Mouse (Mus musculus) neural tube, embryonic 14.5 days (tissue): Measurements from ENCODE around the gene Nbea. TPM values are rescaled to one million over a fixed set of nuclear protein-coding genes. Genes with fewer than 3 reads are reported as not detected.

Experiments used
- ATAC-seq: fragments of 200-750 bp; cut with Nextera tagmentation; 2 replicates; pipeline ENCODE4 v1.8.0; 2017; ENCODE audit warnings: low read depth, mild to moderate bottlenecking, moderate TSS enrichment, moderate library complexity
- H3K27ac ChIP-seq: fragments of 300-500 bp; sonication (generic); 2 replicates; pipeline ENCODE4 v1.5.1; 2014; ENCODE audit warnings: low read depth, mild to moderate bottlenecking, control low read depth, low read length, moderate library complexity, mixed read lengths
- H3K27me3 ChIP-seq: fragments of 300-500 bp; sonication (generic); 2 replicates; pipeline ENCODE4 v1.6.1; 2014; ENCODE audit warnings: low read length; ENCODE audit not compliant: control insufficient read depth, insufficient read depth
- H3K36me3 ChIP-seq: fragments of 300-500 bp; sonication (generic); 2 replicates; pipeline ENCODE4 v1.6.1; 2014; ENCODE audit warnings: low read length, mixed read lengths; ENCODE audit not compliant: control insufficient read depth, insufficient read depth
- H3K4me1 ChIP-seq: fragments of 300-500 bp; sonication (generic); 2 replicates; pipeline ENCODE4 v1.6.1; 2014; ENCODE audit warnings: low read length; ENCODE audit not compliant: control insufficient read depth, insufficient read depth
- H3K4me2 ChIP-seq: fragments of 300-500 bp; sonication (generic); 2 replicates; pipeline ENCODE4 v1.6.1; 2014; ENCODE audit warnings: mild to moderate bottlenecking, low read depth, low read length, control low read depth
- H3K4me3 ChIP-seq: fragments of 300-500 bp; sonication (generic); 2 replicates; pipeline ENCODE4 v1.5.1; 2014; ENCODE audit warnings: low read depth, low read length, control low read depth, mixed read lengths
- H3K9ac ChIP-seq: fragments of 300-500 bp; sonication (generic); replicated peaks from 2 replicates; pipeline ENCODE4 v1.6.1; 2014; ENCODE audit warnings: low read depth, mild to moderate bottlenecking, control low read depth, low read length, mixed read lengths
- H3K9me3 ChIP-seq: fragments of 300-500 bp; sonication (generic); 2 replicates; pipeline ENCODE4 v1.6.1; 2016; ENCODE audit warnings: low read length; ENCODE audit not compliant: control insufficient read depth
- WGBS: fragments of 180-500 bp; shearing (Covaris S2); extraction: QIAGEN DNeasy Blood & Tissue Kit; methylation state at CpG from one replicate; pipeline ENCODE4 v1.1.7; 2014; 5-methylcytosine and 5-hydroxymethylcytosine counted together
- polyA plus RNA-seq: library from polyadenylated mRNA; unstranded; fragments of >200 nt; fragmentation: Nextera tagmentation; extraction: Ambion mirVana; gene quantifications from 2 replicates; pipeline ENCODE4 v1.2.1, GENCODE M21; 2014

The Nbea gene
- polyA plus RNA-seq, 1 experiment from 2014 or later: 107 TPM

- Histone ChIP-seq H3K4me1 (no peaks in the 10 kb centered on the region), H3K27me3 (no peaks in the 10 kb centered on the region), H3K4me3 (no peak overlapping the region), H3K9ac (no peak overlapping the region), H3K36me3 (no peaks in the 10 kb centered on the region), H3K4me2 (no peak overlapping the region), H3K9me3 (no peaks in the 10 kb centered on the region), H3K27ac (no peak overlapping the region)
- ATAC-seq: no peak
- WGBS: 60% methylated on average over 2 of the region's 2 CpGs
Measured at GRCm38 (mm10) chr3:55677691-55678090, 505.8 kb downstream of the Nbea start.

- WGBS: 77% methylated on average over 7 of the region's 7 CpGs
- ATAC-seq: no peak
Measured at GRCm38 (mm10) chr3:55674185-55674584, 509.3 kb downstream of the Nbea start.

GRCm38 (mm10) chr3:55667048-55667447, 516.5 kb downstream of the Nbea start:
- Histone ChIP-seq H3K4me2 (no peak overlapping the region), H3K4me1 (peaks cover 5% of the 10 kb centered on the region; the same call in 1 of the 2 replicates), H3K9me3 (no peaks in the 10 kb centered on the region), H3K27ac (no peak overlapping the region), H3K9ac (no peak overlapping the region), H3K36me3 (no peaks in the 10 kb centered on the region), H3K27me3 (no peaks in the 10 kb centered on the region), H3K4me3 (no peak overlapping the region)
- WGBS: 80% methylated on average over 6 of the region's 6 CpGs
- 0 out of 2 replicates have a peak, but pooled peaks have one; percentile 35 for ATAC-seq

More at GRCm38 (mm10) chr3:55674185-55674584, 509.3 kb downstream of the Nbea start:
- Histone ChIP-seq H3K4me3 (no peak overlapping the region), H3K27ac (no peak overlapping the region), H3K4me2 (no peak overlapping the region), H3K36me3 (no peaks in the 10 kb centered on the region), H3K9me3 (no peaks in the 10 kb centered on the region), H3K4me1 (no peaks in the 10 kb centered on the region), H3K9ac (no peak overlapping the region), H3K27me3 (no peaks in the 10 kb centered on the region)

- no peak overlapping the region for H3K27ac ChIP-seq
- H3K4me1 ChIP-seq: peaks cover 5% of the 10 kb centered on the region; the same call in 1 of the 2 replicates
- H3K9ac ChIP-seq: no peak overlapping the region
- no peaks in the 10 kb centered on the region for H3K9me3 ChIP-seq
- no peaks in the 10 kb centered on the region for H3K27me3 ChIP-seq
- no peaks in the 10 kb centered on the region for H3K36me3 ChIP-seq
- H3K4me2 ChIP-seq: no peak overlapping the region
- WGBS: 49% methylated on average over 5 of the region's 5 CpGs
- ATAC-seq: no peak
- no peak overlapping the region for H3K4me3 ChIP-seq
Measured at GRCm38 (mm10) chr3:55665928-55666327, 517.6 kb downstream of the Nbea start.

GRCm38 (mm10) chr3:55664713-55665112, 518.8 kb downstream of the Nbea start:
- Histone ChIP-seq H3K36me3 (no peaks in the 10 kb centered on the region), H3K4me3 (no peak overlapping the region), H3K4me1 (peaks cover 5% of the 10 kb centered on the region; the same call in 1 of the 2 replicates), H3K27ac (no peak overlapping the region), H3K4me2 (no peak overlapping the region), H3K27me3 (no peaks in the 10 kb centered on the region), H3K9ac (no peak overlapping the region), H3K9me3 (no peaks in the 10 kb centered on the region)
- WGBS: 82% methylated on average over 3 of the region's 3 CpGs
- ATAC-seq: no peak

- no peak for ATAC-seq
- H3K27ac ChIP-seq: no peak overlapping the region; the same call in 1 of the 2 replicates
- no peak overlapping the region for H3K9ac ChIP-seq
- H3K4me1 ChIP-seq: peaks cover 5% of the 10 kb centered on the region; the same call in 1 of the 2 replicates
- H3K9me3 ChIP-seq: no peaks in the 10 kb centered on the region
- no peak overlapping the region for H3K4me3 ChIP-seq
- H3K4me2 ChIP-seq: no peak overlapping the region
- no peaks in the 10 kb centered on the region for H3K36me3 ChIP-seq
- WGBS: 75% methylated on average over 8 of the region's 9 CpGs
- H3K27me3 ChIP-seq: no peaks in the 10 kb centered on the region
Measured at GRCm38 (mm10) chr3:55661678-55662445, 521.6 kb downstream of the Nbea start.

GRCm38 (mm10) chr3:55660261-55660838, 523.2 kb downstream of the Nbea start:
- WGBS: 90% methylated on average over 10 of the region's 10 CpGs

GRCm38 (mm10) chr3:55659558-55660215, 523.8 kb downstream of the Nbea start:
- Histone ChIP-seq H3K4me3 (no peak overlapping the region), H3K4me2 (no peak overlapping the region), H3K27me3 (no peaks in the 10 kb centered on the region), H3K27ac (no peak overlapping the region), H3K9ac (no peak overlapping the region), H3K4me1 (peaks cover 5% of the 10 kb centered on the region; the same call in 1 of the 2 replicates), H3K9me3 (no peaks in the 10 kb centered on the region), H3K36me3 (no peaks in the 10 kb centered on the region)
- 57% methylated on average over 7 of the region's 7 CpGs for whole genome bisulfite sequencing
- no peak; the same call in 1 of the 2 replicates for ATAC-seq

More at GRCm38 (mm10) chr3:55660261-55660838, 523.2 kb downstream of the Nbea start:
- Histone ChIP-seq H3K4me2 (no peak overlapping the region), H3K9ac (no peak overlapping the region), H3K27ac (no peak overlapping the region), H3K27me3 (no peaks in the 10 kb centered on the region), H3K4me1 (peaks cover 5% of the 10 kb centered on the region; the same call in 1 of the 2 replicates), H3K4me3 (no peak overlapping the region), H3K36me3 (no peaks in the 10 kb centered on the region), H3K9me3 (no peaks in the 10 kb centered on the region)
- no peak for ATAC-seq

- H3K27ac ChIP-seq: no peak overlapping the region
- WGBS: 72% methylated on average over 2 of the region's 2 CpGs
- no peak for ATAC-seq
- no peaks in the 10 kb centered on the region for H3K27me3 ChIP-seq
- no peak overlapping the region for H3K4me3 ChIP-seq
- no peak overlapping the region for H3K4me2 ChIP-seq
- no peak overlapping the region for H3K9ac ChIP-seq
- no peaks in the 10 kb centered on the region for H3K4me1 ChIP-seq
- peaks cover 2% of the 10 kb centered on the region; the same call in 1 of the 2 replicates for H3K36me3 ChIP-seq
- no peaks in the 10 kb centered on the region for H3K9me3 ChIP-seq
Measured at GRCm38 (mm10) chr3:55652321-55652720, 531.2 kb downstream of the Nbea start.
